Mouse (Mus musculus) liver, embryonic 14.5 days (tissue): Measurements from ENCODE around the gene Snrpf.

ENCODE experiments used
- CTCF ChIP-seq: IDR thresholded peaks from 2 replicates; pipeline ENCODE4 v1.5.1; 2016; ENCODE audit warnings: antibody characterized with exemption, low read depth, control low read depth
- EP300 ChIP-seq: IDR thresholded peaks from 2 replicates; pipeline ENCODE4 v1.6.1; 2016; ENCODE audit warnings: antibody characterized with exemption, low read depth

DNA sequence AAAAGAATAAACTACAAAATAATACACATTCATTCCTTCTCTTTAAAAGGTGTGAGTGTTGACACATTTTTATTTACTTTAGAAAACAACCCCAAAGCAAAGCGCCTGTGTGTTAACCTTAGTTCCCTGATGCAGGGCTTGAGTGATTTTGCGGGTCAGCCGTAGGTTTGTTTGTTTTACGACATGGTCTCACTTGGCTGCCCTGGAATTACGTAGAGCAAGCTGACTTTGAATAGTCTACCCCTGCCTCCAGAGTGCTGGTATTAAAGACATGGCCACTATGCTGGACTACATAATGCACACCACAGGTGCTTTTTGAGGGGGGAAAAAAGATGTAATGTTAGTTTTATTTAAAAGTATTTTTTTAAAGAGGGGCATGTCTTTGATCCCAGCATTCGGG is 50.7 kb downstream of the Snrpf start:
- TF ChIP-seq CTCF (no peak), EP300 (no peak)
